Mouse (Mus musculus) myocyte (in vitro differentiated cells): Measurements from ENCODE around the gene Angptl8. TPM values are rescaled to one million over a fixed set of nuclear protein-coding genes. Genes with fewer than 3 reads are reported as not detected.

Experiments
- H3K27me3 ChIP-seq: one replicate; pipeline ENCODE4 v1.6.1; 2011; ENCODE audit not compliant: control insufficient read depth, insufficient read depth, insufficient read length
- H3K36me3 ChIP-seq: one replicate; pipeline ENCODE4 v1.6.1; 2011; ENCODE audit not compliant: control insufficient read depth, insufficient read depth
- H3K4me2 ChIP-seq: one replicate; pipeline ENCODE4 v1.6.1; 2011; ENCODE audit warnings: low read depth, control low read depth
- H3K4me3 ChIP-seq: one replicate; pipeline ENCODE4 v1.5.1; 2011; ENCODE audit warnings: mild to moderate bottlenecking, control low read depth, moderate library complexity
- H3K79me2 ChIP-seq: one replicate; pipeline ENCODE4 v1.6.1; 2011; ENCODE audit not compliant: control insufficient read depth, insufficient read depth
- H3ac ChIP-seq: one replicate; pipeline ENCODE4 v1.6.1; 2011; ENCODE audit not compliant: control insufficient read depth, insufficient read length
- CEBPB ChIP-seq: IDR thresholded peaks from 2 replicates; pipeline ENCODE4 v1.6.1; 2011; ENCODE audit warnings: mild to moderate bottlenecking, moderate library complexity; ENCODE audit not compliant: poor library complexity, insufficient read depth, severe bottlenecking
- E2F4 ChIP-seq: IDR thresholded peaks from one replicate; pipeline ENCODE4 v1.6.1; 2011; ENCODE audit warnings: mild to moderate bottlenecking, control low read depth, moderate library complexity; ENCODE audit not compliant: insufficient read depth
- MAX ChIP-seq: IDR thresholded peaks from one replicate; pipeline ENCODE4 v1.6.1; 2011; ENCODE audit warnings: low read depth, mild to moderate bottlenecking, control low read depth
- MYOD1 ChIP-seq, 3 experiments: IDR thresholded peaks; one replicate each; pipeline ENCODE4 v1.6.1; 2011; ENCODE audit warnings: control low read depth in 2 of 3, low read depth in 2 of 3, mild to moderate bottlenecking in 2 of 3, moderate library complexity in 1 of 3; ENCODE audit not compliant: insufficient read length in 2 of 3, control insufficient read depth in 1 of 3
- MYOG ChIP-seq, 3 experiments: IDR thresholded peaks; one replicate each; pipeline ENCODE4 v1.6.1; 2011; ENCODE audit warnings: control low read depth in 2 of 3, low read depth in 2 of 3, mild to moderate bottlenecking in 2 of 3; ENCODE audit not compliant: insufficient read length in 2 of 3, control insufficient read depth in 1 of 3, insufficient read depth in 1 of 3
- POLR2A ChIP-seq: IDR thresholded peaks from one replicate; pipeline ENCODE4 v1.6.1; 2011; ENCODE audit warnings: low read depth, mild to moderate bottlenecking, control low read depth, moderate library complexity; ENCODE audit not compliant: insufficient read length
- POLR2AphosphoS2 ChIP-seq: IDR thresholded peaks from one replicate; pipeline ENCODE4 v1.6.1; 2011; ENCODE audit warnings: low read depth, control low read depth; ENCODE audit not compliant: insufficient read length
- REST ChIP-seq: IDR thresholded peaks from one replicate; pipeline ENCODE4 v1.6.1; 2011; ENCODE audit warnings: mild to moderate bottlenecking, control low read depth, moderate library complexity; ENCODE audit not compliant: insufficient read depth, insufficient read length
- SRF ChIP-seq: IDR thresholded peaks from one replicate; pipeline ENCODE4 v1.6.1; 2011; ENCODE audit warnings: low read depth; ENCODE audit not compliant: control insufficient read depth, insufficient read length
- TCF12 ChIP-seq: IDR thresholded peaks from one replicate; pipeline ENCODE4 v1.6.1; 2011; ENCODE audit warnings: mild to moderate bottlenecking, control low read depth; ENCODE audit not compliant: poor library complexity, insufficient read depth, severe bottlenecking
- TCF3 ChIP-seq: IDR thresholded peaks from one replicate; pipeline ENCODE4 v1.6.1; 2011; ENCODE audit warnings: low read depth, control low read depth; ENCODE audit not compliant: insufficient read length
- USF1 ChIP-seq: IDR thresholded peaks from one replicate; pipeline ENCODE4 v1.6.1; 2011; ENCODE audit warnings: low read depth, mild to moderate bottlenecking, control low read depth, moderate library complexity
- polyA plus RNA-seq: library from polyadenylated mRNA; unstranded; fragments of >200 nt; fragmentation: generic; extraction: Trizol; gene quantifications from one replicate; pipeline ENCODE4 v1.2.1, GENCODE M21; 2012; ENCODE audit warnings: missing spikeins

The Angptl8 gene
- polyA plus RNA-seq, 1 experiment = not detected

- TF ChIP-seq USF1 = no peak
- Histone ChIP-seq H3K27me3 (no peaks in the 10 kb centered on the region), H3K79me2 (peaks cover 42% of the 10 kb centered on the region), H3K4me2 (peak overlapping the region; percentile 87), H3K4me3 (peak overlapping the region; percentile 95), H3ac (no peak overlapping the region), H3K36me3 (peaks cover 14% of the 10 kb centered on the region)
Observed at GRCm38 (mm10) chr9:21795579-21795978, 39.7 kb upstream of the Angptl8 start.

GRCm38 (mm10) chr9:21796259-21796658 is 39.1 kb upstream of the Angptl8 start:
- H3K4me2 ChIP-seq = peak overlapping the region; percentile 87
- H3K36me3 ChIP-seq = peaks cover 12% of the 10 kb centered on the region
- TF ChIP-seq MAX (no peak), POLR2AphosphoS2 (no peak), POLR2A (no peak), SRF (no peak), REST (no peak), CEBPB (no peak), MYOG (IDR thresholded peaks at IDR 0.05; ENCODE audit: control insufficient read depth in 1 of 3, insufficient read depth in 1 of 3, insufficient read length in 2 of 3, low read depth in 2 of 3) (peak in 1 of 3 experiments; percentile 2), TCF12 (no peak), MYOD1 (IDR thresholded peaks at IDR 0.05; ENCODE audit: control insufficient read depth in 1 of 3, insufficient read length in 2 of 3, low read depth in 2 of 3) (peak in 2 of 3 experiments; percentile 30 to 35), E2F4 (no peak)
- H3K27me3 ChIP-seq = no peaks in the 10 kb centered on the region
- no peak overlapping the region for H3ac ChIP-seq
- peak overlapping the region; percentile 95 for H3K4me3 ChIP-seq
- peaks cover 36% of the 10 kb centered on the region for H3K79me2 ChIP-seq

- Histone ChIP-seq H3ac (no peak overlapping the region), H3K27me3 (no peaks in the 10 kb centered on the region), H3K4me2 (peak overlapping the region; percentile 87), H3K79me2 (peaks cover 31% of the 10 kb centered on the region), H3K36me3 (peaks cover 12% of the 10 kb centered on the region), H3K4me3 (peak overlapping the region; percentile 95)
- TF ChIP-seq E2F4 (no peak), CEBPB (no peak), MAX (no peak), MYOD1 (IDR thresholded peaks at IDR 0.05; ENCODE audit: control insufficient read depth in 1 of 3, insufficient read length in 2 of 3, low read depth in 2 of 3) (peak in 2 of 3 experiments; percentile 15 to 17), SRF (no peak), POLR2A (no peak), MYOG (IDR thresholded peaks at IDR 0.05; ENCODE audit: control insufficient read depth in 1 of 3, insufficient read depth in 1 of 3, insufficient read length in 2 of 3, low read depth in 2 of 3) (peak in 1 of 3 experiments; percentile 20), POLR2AphosphoS2 (no peak), TCF12 (no peak)
Observed at GRCm38 (mm10) chr9:21796919-21797318, 38.4 kb upstream of the Angptl8 start.

- H3K4me2 ChIP-seq = peak overlapping the region; percentile 87
- H3K27me3 ChIP-seq = no peaks in the 10 kb centered on the region
- peak overlapping the region; percentile 86 for H3ac ChIP-seq
- TF ChIP-seq E2F4 (no peak), MYOD1 (IDR thresholded peaks at IDR 0.05; ENCODE audit: control insufficient read depth in 1 of 3, insufficient read length in 2 of 3, low read depth in 2 of 3) (peak in 1 of 3 experiments; percentile 55), USF1 (no peak), MAX (no peak), MYOG (IDR thresholded peaks at IDR 0.05; ENCODE audit: control insufficient read depth in 1 of 3, insufficient read depth in 1 of 3, insufficient read length in 2 of 3, low read depth in 2 of 3) (no peak), POLR2AphosphoS2 (no peak), TCF3 (no peak)
- H3K79me2 ChIP-seq = peaks cover 39% of the 10 kb centered on the region
- H3K36me3 ChIP-seq = peaks cover 12% of the 10 kb centered on the region
- H3K4me3 ChIP-seq = peak overlapping the region; percentile 95
Observed at GRCm38 (mm10) chr9:21797921-21798344, 37.4 kb upstream of the Angptl8 start.

- peak within 1 kb of the TSS; percentile 95 for H3K4me3 ChIP-seq
- H3ac ChIP-seq = peak within 1 kb of the TSS; percentile 86
- peak within 1 kb of the TSS; percentile 87 for H3K4me2 ChIP-seq
- no peak for TF ChIP-seq MAX
- TF ChIP-seq SRF = no peak
- no peak for TF ChIP-seq TCF3
- TF ChIP-seq TCF12 = no peak
- TF ChIP-seq POLR2A = peak; percentile 92
- no peak for TF ChIP-seq CEBPB
- peak in 2 of 3 experiments; percentile 40 to 57 for TF ChIP-seq MYOG (IDR thresholded peaks at IDR 0.05; ENCODE audit: control insufficient read depth in 1 of 3, insufficient read depth in 1 of 3, insufficient read length in 2 of 3, low read depth in 2 of 3)
- peak; percentile 94 for TF ChIP-seq POLR2AphosphoS2
- TF ChIP-seq E2F4 = no peak
- no peak for TF ChIP-seq REST
- peak in 2 of 3 experiments; percentile 45 to 55 for TF ChIP-seq MYOD1 (IDR thresholded peaks at IDR 0.05; ENCODE audit: control insufficient read depth in 1 of 3, insufficient read length in 2 of 3, low read depth in 2 of 3)
- no peak for TF ChIP-seq USF1
- peaks cover 8% of the 10 kb centered on the region for H3K36me3 ChIP-seq
- H3K79me2 ChIP-seq = peaks cover 34% of the 10 kb centered on the region
- H3K27me3 ChIP-seq = no peaks in the 10 kb centered on the region
Observed at GRCm38 (mm10) chr9:21798345-21799009, 36.8 kb upstream of the Angptl8 start, which contains the start of gene Kank2. Gene Kank2, minus strand, starts transcription at chr9:21798744.
